7 mouse cellular contexts compared by ENCODE assay signal in genomic region chr1:130350077-130350635, GRCm38 (mm10).
DNase-seq lines count a peak whose midpoint lies in the region; TF ChIP-seq lines count a peak whose summit lies in the region.

No protein-coding gene starts in this region.

- WGBS in midbrain, embryonic 10.5 days: 22% methylated on average over 1 of the region's 1 CpGs

- no peaks in the 10 kb centered on the region for H3K4me1 ChIP-seq in midbrain, embryonic 10.5 days

- intact Hi-C loops in left cerebral cortex, adult 2 months (cut with DNase I): loop anchor here (5.0 kb wide), 2 partner anchors 858 to 1473 kb away; no protein-coding TSS in a partner anchor

- TF ChIP-seq CTCF in left cerebral cortex, adult 2 months (IDR thresholded peaks at IDR 0.05): peak; percentile 80

- H3K27me3 ChIP-seq in midbrain, embryonic 10.5 days (ENCODE audit: low read depth, poor library complexity, severe bottlenecking): no peaks in the 10 kb centered on the region

- H3K4me3 ChIP-seq in left cerebral cortex, adult 2 months: no peak overlapping the region
- H3K4me3 ChIP-seq in midbrain, embryonic 10.5 days: no peak overlapping the region

- no peaks in the 10 kb centered on the region for H3K36me3 ChIP-seq in midbrain, embryonic 10.5 days

- H3K27ac ChIP-seq in left cerebral cortex, adult 2 months: no peak overlapping the region
- no peak overlapping the region for H3K27ac ChIP-seq in midbrain, embryonic 10.5 days (replicated peaks)

- DNase-seq in left cerebral cortex, adult 2 months (ENCODE audit: extremely low spot score in 1 of 2, low spot score in 2 of 2): no peak
- no peak for DNase-seq in left cerebral cortex, adult 8-10 months (ENCODE audit: low spot score in 2 of 2)
- DNase-seq in T-cell, adult 2 months (ENCODE audit: low spot score): peak; percentile 2
- peak; percentile 44 for DNase-seq in embryo, embryonic 9.5 days (ENCODE audit: extremely low spot score)
- DNase-seq in kidney, postnatal 10 days: peak; percentile 46
- peak; percentile 27 for DNase-seq in midbrain, embryonic 10.5 days (ENCODE audit: low spot score)
- no peak for DNase-seq in spleen, adult 12 weeks (ENCODE audit: low spot score)

- H3K9me3 ChIP-seq in midbrain, embryonic 10.5 days (replicated peaks): no peaks in the 10 kb centered on the region

Comparison
In these comparisons a context has a peak if more than half of its experiments do, and no peak if none do; other contexts are left out.
1. DNase-seq: peak in T-cell, adult 2 months (single experiment), embryo, embryonic 9.5 days (single experiment), kidney, postnatal 10 days (single experiment) and midbrain, embryonic 10.5 days (single experiment); none in left cerebral cortex, adult 2 months (0 of 2), left cerebral cortex, adult 8-10 months (0 of 2) and spleen, adult 12 weeks (single experiment).